Mouse (Mus musculus): Measurements from ENCODE around the gene Trpm4. TPM values are rescaled to one million over a fixed set of nuclear protein-coding genes. Genes with fewer than 3 reads are reported as not detected.

The Trpm4 gene
- polyA plus RNA-seq (2015; fragmentation: Nextera tagmentation; extraction: Ambion mirVana): 7.3 and 8.9 TPM in 2 replicates

DNA sequence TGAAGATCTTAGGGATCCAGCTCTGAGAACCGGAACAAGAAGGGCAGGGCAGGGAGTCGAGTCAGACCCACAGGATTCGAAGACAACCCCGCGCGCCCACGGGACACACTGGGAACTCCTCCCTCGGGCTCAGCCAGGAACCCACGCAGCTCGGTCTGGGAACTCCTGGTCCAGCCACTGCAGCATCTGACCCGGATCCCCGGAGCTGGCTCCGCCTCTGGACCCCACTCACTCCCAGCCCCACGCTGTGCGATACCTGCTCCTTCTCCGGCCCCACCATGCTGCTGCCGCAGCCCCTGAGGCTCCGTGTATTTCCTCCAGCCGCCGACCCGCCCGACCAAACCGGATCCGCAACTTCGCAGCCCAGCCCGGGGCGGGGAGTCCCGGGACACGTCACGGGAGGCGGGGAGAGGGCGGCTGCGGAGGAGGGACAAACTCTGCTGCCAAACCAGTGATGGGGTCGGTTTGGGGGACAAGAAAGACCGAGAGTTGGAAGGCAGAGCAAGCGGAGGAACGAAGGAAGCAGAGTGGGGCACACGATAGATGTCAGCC lies at the start of gene Trpm4:
TSS of gene Trpm4 (minus strand) at position 350 of the 552 bp plus-strand sequence.
- Histone ChIP-seq H3K27ac (peak within 1 kb of the TSS; percentile 55), H3K9me3 (no peaks in the 10 kb centered on the region), H3K9ac (peak within 1 kb of the TSS; percentile 77), H3K4me1 (replicated peaks) (peaks cover 34% of the 10 kb centered on the region), H3K4me2 (peak within 1 kb of the TSS; percentile 93), H3K4me3 (peak within 1 kb of the TSS; percentile 57), H3K27me3 (peaks cover 36% of the 10 kb centered on the region), H3K36me3 (no peaks in the 10 kb centered on the region)
- WGBS: under 1% methylated on average over 38 of the region's 38 CpGs
- ATAC-seq (ENCODE audit: low FRiP score): peak; percentile 63

DNA sequence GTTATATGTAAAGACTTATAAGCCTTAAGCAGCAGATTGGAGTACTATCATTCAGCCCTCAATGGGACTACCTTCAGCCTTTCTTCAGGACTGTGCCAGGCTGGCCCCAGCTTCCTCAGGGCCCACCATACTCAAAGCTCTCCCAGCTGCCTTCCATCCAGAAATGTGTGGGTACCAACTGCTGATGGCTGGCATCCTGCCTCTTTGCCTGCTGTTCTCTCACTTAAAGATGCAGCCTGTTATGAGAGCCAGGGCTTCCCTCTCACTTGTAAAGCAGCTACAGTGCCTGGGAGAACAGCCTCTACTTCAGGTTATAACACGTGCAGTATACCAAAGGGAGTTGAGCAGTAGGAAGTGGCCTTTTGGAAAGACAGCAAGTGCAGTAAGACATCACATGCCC lies 42.5 kb upstream of the Trpm4 start:
- no peaks in the 10 kb centered on the region for H3K9me3 ChIP-seq
- H3K27me3 ChIP-seq: no peaks in the 10 kb centered on the region
- H3K4me3 ChIP-seq: no peak overlapping the region
- peaks cover 87% of the 10 kb centered on the region for H3K36me3 ChIP-seq
- 97% methylated on average over 1 of the region's 1 CpGs for WGBS
- no peak overlapping the region for H3K9ac ChIP-seq
- H3K27ac ChIP-seq: no peak overlapping the region
- no peaks in the 10 kb centered on the region for H3K4me1 ChIP-seq (replicated peaks)
- H3K4me2 ChIP-seq: no peak overlapping the region
- no peak for ATAC-seq (ENCODE audit: low FRiP score)

DNA sequence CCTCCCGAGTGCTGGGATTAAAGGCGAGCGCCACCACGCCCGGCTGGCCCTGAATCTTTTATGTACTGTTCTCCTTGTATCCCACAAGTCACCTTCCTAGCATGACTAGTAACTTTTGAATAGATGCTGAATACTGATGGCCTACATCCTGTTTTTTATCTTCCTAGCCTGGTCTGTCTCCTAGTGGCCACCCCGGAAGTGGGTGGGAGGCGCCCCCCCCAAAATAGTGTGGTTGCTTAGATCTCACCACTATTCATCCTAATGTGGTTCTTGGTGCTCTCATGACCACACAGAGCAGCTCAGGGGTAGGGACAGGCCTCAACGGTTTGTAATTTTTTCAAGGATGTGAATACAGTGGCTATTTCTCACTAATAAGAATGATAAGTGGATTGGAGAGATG lies 41.0 kb upstream of the Trpm4 start:
- Histone ChIP-seq H3K9ac (no peak overlapping the region), H3K36me3 (peaks cover 73% of the 10 kb centered on the region), H3K9me3 (no peaks in the 10 kb centered on the region), H3K27me3 (peaks cover 3% of the 10 kb centered on the region), H3K4me2 (no peak overlapping the region), H3K4me1 (replicated peaks) (peaks cover 14% of the 10 kb centered on the region), H3K4me3 (no peak overlapping the region), H3K27ac (no peak overlapping the region)
- ATAC-seq (ENCODE audit: low FRiP score): no peak
- 97% methylated on average over 8 of the region's 8 CpGs for WGBS

DNA sequence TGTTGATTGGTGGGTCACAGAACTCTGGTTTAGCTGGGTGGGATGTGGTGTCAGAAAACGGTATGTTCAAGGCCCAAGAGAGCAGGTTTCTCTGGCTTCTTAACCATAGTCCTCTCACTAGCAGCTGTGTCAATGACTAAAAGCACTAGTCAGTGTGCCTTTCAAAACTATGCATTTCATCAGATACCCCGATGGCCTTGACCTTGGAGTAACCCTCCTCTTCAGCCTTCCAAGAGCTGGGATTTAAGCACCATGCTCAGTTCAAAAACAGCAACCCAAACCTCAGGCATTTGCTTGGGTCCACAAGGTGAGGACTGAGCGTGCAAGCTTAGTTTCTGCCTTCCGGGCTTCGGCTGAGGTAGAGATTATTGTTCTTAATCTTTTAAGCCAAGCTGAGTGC lies 38.8 kb upstream of the Trpm4 start:
- Histone ChIP-seq H3K4me3 (no peak overlapping the region), H3K4me1 (replicated peaks) (peaks cover 31% of the 10 kb centered on the region), H3K9me3 (no peaks in the 10 kb centered on the region), H3K27ac (no peak overlapping the region), H3K36me3 (peaks cover 50% of the 10 kb centered on the region), H3K27me3 (peaks cover 19% of the 10 kb centered on the region), H3K4me2 (no peak overlapping the region), H3K9ac (no peak overlapping the region)
- 91% methylated on average over 5 of the region's 5 CpGs for WGBS
- ATAC-seq (ENCODE audit: low FRiP score): no peak

DNA sequence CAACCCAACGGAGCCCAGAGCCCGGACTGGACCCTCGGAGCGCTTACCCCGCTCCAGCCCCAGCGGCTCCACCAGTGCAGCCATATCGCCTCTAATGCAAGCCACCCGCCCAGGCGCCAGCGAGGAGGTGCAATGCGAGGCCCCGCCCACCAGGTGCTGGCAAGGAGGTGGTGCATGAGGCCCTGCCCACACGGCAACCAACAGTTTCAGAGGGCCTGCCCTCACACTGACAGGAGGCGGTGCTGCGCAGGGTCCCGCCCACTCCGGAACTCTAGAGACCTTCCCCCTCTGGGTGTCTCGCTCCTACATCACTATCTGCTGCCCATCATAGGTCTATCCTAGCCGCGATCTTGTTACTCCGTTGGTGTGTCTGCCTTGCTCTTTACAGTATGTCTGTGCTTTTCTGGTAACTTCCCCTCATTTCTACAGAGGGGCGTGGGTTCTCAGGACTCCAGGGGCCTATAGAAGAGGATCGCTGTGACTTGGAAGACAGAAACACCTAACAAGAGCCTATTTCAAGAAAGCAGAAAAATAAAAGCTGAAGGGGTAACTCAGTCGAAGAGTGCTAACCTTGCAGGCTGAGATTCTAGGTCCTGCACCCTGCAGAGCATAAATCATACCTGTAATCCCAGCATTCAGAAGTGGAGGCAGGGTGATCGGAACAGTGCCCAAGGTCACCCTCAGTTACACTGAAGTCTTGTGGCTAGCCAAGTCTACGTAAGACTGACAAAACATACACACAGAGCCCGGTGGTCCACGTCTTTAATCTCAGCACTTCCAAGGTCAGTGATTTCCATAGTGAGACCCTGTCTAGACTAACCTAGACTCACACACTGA lies 37.1 kb upstream of the Trpm4 start, which contains the start of gene Lin7b:
TSS of gene Lin7b (minus strand) at position 109 of the 837 bp plus-strand sequence.
- H3K27me3 ChIP-seq: peaks cover 19% of the 10 kb centered on the region
- peaks cover 34% of the 10 kb centered on the region for H3K4me1 ChIP-seq (replicated peaks)
- peak within 1 kb of the TSS; percentile 74 for H3K9ac ChIP-seq
- no peaks in the 10 kb centered on the region for H3K9me3 ChIP-seq
- no peak within 1 kb of the TSS for H3K27ac ChIP-seq
- H3K4me3 ChIP-seq: peak within 1 kb of the TSS; percentile 50
- peak within 1 kb of the TSS; percentile 90 for H3K4me2 ChIP-seq
- WGBS: 13% methylated on average over 28 of the region's 28 CpGs
- peaks cover 33% of the 10 kb centered on the region for H3K36me3 ChIP-seq
- peak; percentile 44 for ATAC-seq (ENCODE audit: low FRiP score)

DNA sequence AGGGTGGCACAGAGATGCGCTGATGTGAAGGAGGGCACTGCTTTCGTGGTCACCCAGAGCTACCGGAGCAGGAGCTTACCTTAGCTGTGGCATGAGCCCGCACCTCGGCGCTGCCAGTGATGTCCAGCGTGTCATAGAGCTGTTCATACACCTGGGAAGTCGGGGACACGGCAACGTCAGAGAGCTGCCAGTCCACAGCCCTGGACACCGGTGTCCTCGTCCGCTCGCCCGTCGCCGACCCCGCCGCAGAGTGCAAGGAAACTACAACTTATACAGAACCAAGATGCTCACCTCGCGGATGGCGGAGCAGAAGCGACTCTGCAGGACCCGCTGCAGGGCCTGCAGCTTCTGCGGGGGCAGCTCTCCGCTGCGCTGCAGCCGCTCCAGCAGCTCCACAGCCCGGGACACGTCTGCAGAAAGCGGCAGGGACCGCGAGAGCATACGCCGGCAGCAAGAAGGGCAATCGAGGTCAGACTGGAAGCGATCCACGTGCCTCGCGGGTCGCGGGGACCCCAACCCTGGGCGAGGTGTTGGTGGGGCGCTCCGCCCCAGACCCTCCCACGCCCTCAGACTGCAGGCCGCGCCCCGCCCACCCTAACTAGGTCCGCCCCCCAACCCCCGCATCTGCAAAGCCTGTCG lies 36.4 kb upstream of the Trpm4 start:
- whole genome bisulfite sequencing: 10% methylated on average over 51 of the region's 52 CpGs
- Histone ChIP-seq H3K36me3 (peaks cover 27% of the 10 kb centered on the region), H3K4me2 (peak overlapping the region; percentile 90), H3K4me1 (replicated peaks) (peaks cover 41% of the 10 kb centered on the region), H3K9ac (peak overlapping the region; percentile 74), H3K27ac (no peak overlapping the region), H3K9me3 (no peaks in the 10 kb centered on the region), H3K4me3 (peak overlapping the region; percentile 50), H3K27me3 (peaks cover 24% of the 10 kb centered on the region)
- peak; percentile 12; the same call in 1 of the 2 replicates for ATAC-seq (ENCODE audit: low FRiP score)

DNA sequence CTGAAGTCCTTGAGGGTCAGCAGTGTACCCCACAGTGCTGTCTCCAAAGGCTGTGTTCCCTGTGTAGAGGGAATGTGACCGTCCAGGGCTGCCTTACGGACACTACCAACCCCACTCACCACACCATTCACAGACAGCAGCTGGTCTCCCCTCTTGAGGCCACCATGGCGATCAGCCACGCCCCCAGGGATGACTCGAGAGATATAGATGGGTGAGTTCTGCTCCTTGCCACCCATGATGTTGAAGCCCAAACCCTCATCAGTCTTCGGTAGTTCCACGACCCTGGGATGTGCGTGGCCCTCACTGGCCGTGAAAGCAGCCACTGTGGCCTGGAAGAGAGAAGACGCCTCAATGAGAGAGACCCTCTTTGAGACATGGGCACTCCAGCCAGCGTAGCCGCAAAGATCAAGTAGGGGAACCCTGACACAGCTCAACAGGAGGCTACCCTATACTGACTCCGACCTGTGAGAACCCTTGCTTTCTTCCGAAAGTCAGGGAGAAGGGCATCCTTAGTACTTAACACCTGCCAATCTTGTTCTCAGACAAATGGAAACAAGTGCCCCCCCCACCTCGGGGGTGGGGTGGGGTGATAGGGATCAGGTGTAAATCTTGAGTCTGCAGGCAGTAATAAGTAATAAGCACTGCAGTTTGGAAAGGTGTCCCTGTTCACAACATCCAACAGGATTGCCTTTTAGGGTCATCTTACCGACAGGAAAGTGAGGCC lies 35.6 kb upstream of the Trpm4 start:
- H3K27me3 ChIP-seq: peaks cover 28% of the 10 kb centered on the region
- no peak for ATAC-seq (ENCODE audit: low FRiP score)
- WGBS: 71% methylated on average over 16 of the region's 16 CpGs
- peaks cover 22% of the 10 kb centered on the region for H3K36me3 ChIP-seq
- H3K9me3 ChIP-seq: no peaks in the 10 kb centered on the region
- peaks cover 47% of the 10 kb centered on the region for H3K4me1 ChIP-seq (replicated peaks)
- H3K9ac ChIP-seq: peak overlapping the region; percentile 74
- no peak overlapping the region; the same call in 1 of the 2 replicates for H3K4me3 ChIP-seq
- H3K4me2 ChIP-seq: peak overlapping the region; percentile 90
- H3K27ac ChIP-seq: no peak overlapping the region

DNA sequence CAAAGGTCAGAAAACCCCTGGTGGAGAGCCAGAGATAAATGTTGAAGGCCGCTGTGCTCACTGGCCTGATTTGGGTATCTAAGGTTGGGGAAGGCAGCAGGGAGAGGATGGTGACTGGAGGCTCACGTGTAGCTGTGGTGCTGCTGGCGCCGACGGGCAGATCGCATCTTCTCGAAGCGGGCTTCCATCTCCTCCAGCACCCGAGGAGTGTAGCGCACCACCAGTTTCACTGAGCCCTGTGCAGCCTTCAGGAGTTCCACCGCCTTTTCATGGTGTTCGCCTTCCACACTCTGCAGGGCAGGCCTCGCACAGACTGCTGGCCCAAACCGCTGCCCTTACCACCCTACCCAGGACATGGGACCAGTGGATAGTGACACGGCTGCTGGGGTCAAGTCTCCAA lies 34.6 kb upstream of the Trpm4 start:
- 83% methylated on average over 15 of the region's 15 CpGs for WGBS
- H3K9me3 ChIP-seq: no peaks in the 10 kb centered on the region
- H3K4me2 ChIP-seq: peak overlapping the region; percentile 87
- peak overlapping the region; percentile 79 for H3K4me3 ChIP-seq
- no peak for ATAC-seq (ENCODE audit: low FRiP score)
- H3K27me3 ChIP-seq: peaks cover 38% of the 10 kb centered on the region
- H3K27ac ChIP-seq: peak overlapping the region; percentile 92; the same call in 1 of the 2 replicates
- peaks cover 16% of the 10 kb centered on the region for H3K36me3 ChIP-seq
- peak overlapping the region; percentile 96 for H3K9ac ChIP-seq
- peaks cover 50% of the 10 kb centered on the region for H3K4me1 ChIP-seq (replicated peaks)

DNA sequence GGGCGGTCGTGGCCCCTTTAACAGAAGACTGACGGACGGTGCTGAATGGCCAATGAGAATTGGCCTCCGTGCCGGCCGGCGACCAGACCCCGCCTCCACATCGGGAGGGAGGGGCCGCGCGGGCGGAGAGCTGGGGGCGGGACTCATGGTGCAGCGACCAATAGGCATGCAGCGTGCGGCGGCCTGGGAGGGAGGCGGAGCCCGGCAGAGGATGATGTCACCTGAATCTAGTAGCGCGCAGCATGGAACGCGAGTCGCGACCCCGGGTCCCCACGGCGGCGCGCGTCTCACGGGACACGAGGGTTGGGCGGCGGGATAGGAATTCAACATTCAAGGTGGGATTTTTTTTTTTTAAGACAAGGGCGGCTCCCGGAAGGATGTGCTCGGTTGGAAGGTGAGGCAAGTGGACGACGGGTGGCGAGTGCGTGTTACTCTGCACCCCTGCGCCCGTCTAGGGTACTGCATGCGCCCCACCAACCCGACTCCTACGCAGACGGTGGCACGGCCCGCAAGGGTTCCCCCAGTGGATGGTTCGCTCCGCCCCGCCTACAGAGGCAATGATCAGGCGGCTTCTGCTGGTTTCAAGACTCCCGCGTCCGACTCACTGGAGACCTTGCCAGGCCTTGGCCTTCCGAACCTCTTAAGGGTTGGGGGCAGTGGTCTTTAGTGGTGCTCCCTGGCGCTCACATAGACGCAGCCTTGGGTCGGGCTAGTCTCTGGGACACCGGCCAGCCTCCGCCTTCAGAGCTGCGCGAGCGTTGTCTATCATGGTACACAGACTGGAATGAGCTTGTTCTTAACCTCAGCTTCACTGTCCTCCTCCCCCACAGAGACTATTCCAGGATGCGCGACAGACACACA lies 33.7 kb upstream of the Trpm4 start:
- Histone ChIP-seq H3K9ac (peak overlapping the region; percentile 96), H3K27ac (peak overlapping the region; percentile 92), H3K4me2 (peak overlapping the region; percentile 87), H3K27me3 (peaks cover 47% of the 10 kb centered on the region), H3K36me3 (peaks cover 6% of the 10 kb centered on the region), H3K4me1 (replicated peaks) (peaks cover 58% of the 10 kb centered on the region), H3K4me3 (peak overlapping the region; percentile 79), H3K9me3 (no peaks in the 10 kb centered on the region)
- ATAC-seq (ENCODE audit: low FRiP score): peak; percentile 85
- under 1% methylated on average over 70 of the region's 70 CpGs for WGBS

DNA sequence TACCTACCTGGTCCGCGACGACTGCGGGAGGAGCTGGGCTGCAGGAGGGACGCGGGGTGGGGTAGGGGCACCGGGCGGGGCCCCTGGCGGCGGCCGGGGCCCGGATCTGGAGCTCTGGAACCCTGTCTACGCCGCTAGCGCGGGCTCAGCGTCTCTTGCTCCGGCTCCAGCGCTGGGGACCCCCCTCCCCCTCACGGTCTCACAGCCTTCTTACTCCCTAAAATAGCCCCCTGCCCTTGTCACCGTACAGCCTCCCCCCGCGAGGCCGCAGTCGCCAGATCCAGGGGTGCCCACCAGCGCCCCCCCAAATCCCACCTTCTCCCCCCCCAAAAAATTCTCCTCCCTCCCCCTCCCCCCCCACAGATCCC lies 33.1 kb upstream of the Trpm4 start, which contains the start of gene Ppfia3:
TSS of gene Ppfia3 (minus strand) at position 368 of the 368 bp plus-strand sequence.
- H3K4me2 ChIP-seq: peak within 1 kb of the TSS; percentile 87
- peaks cover 49% of the 10 kb centered on the region for H3K27me3 ChIP-seq
- H3K36me3 ChIP-seq: 0 out of 2 replicates have a peak, but pooled peaks cover 2% of the 10 kb centered on the region
- peak within 1 kb of the TSS; percentile 96 for H3K9ac ChIP-seq
- H3K9me3 ChIP-seq: no peaks in the 10 kb centered on the region
- ATAC-seq (ENCODE audit: low FRiP score): peak; percentile 37
- H3K27ac ChIP-seq: peak within 1 kb of the TSS; percentile 92
- peak within 1 kb of the TSS; percentile 79 for H3K4me3 ChIP-seq
- peaks cover 64% of the 10 kb centered on the region for H3K4me1 ChIP-seq (replicated peaks)
- WGBS: under 1% methylated on average over 24 of the region's 26 CpGs

Data from hindbrain, embryonic 13.5 days (tissue).